Mouse (Mus musculus) Muller cell, postnatal 12 days (primary cell): ENCODE results near the gene Fscn3.

ENCODE experiments used
- DNase-seq: peaks from one replicate; pipeline ENCODE4 v3.0.0-alpha.2; 2015; ENCODE audit errors: inconsistent ontology term

The Fscn3 gene

GRCm38 (mm10) chr6:28425019-28425418, 2.6 kb upstream of the Fscn3 start:
- DNase-seq = no peak

DNA sequence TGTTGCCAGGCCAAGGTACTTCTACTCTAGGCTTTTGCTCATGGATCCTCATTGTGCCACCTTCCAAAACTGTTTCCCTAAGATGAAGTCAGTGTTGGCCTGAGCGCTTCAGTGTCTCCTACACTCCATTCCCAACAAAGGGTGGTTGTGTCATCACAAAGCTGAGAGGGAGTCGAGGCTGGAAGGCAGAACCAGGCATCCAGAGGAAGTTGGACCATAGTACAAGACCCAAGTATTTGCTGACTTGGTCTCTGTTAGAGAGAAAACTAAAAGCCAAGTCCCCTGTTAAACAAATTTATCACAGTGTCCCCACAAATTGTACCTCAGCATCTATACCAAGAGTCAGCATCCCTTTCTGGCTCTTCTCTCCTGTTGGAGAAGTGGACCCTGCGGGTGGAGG, 701 bp downstream of the Fscn3 start, which contains the start of gene Gcc1:
TSS of gene Gcc1 (minus strand) at position 101 of the 400 bp plus-strand sequence.
- no peak for DNase-seq

DNA sequence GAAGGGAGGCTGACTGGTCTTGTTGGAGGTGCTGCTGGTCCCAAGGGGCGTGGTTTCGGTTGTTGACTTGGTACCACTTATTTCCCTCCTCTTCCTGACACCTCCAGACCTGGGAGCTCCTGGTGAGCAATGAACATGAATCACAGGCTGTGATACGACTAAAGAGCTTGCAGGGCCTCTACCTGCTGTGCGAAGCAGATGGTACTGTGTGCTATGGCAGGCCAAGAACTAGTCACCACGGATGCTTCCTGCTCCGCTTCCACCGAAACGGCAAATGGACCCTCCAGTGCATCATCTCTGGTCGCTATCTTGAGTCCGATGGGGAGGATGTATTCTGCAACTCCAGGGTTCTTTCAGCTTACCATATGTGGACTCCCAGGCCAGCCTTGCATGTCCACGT, 2.3 kb downstream of the Fscn3 start:
- DNase-seq = no peak

DNA sequence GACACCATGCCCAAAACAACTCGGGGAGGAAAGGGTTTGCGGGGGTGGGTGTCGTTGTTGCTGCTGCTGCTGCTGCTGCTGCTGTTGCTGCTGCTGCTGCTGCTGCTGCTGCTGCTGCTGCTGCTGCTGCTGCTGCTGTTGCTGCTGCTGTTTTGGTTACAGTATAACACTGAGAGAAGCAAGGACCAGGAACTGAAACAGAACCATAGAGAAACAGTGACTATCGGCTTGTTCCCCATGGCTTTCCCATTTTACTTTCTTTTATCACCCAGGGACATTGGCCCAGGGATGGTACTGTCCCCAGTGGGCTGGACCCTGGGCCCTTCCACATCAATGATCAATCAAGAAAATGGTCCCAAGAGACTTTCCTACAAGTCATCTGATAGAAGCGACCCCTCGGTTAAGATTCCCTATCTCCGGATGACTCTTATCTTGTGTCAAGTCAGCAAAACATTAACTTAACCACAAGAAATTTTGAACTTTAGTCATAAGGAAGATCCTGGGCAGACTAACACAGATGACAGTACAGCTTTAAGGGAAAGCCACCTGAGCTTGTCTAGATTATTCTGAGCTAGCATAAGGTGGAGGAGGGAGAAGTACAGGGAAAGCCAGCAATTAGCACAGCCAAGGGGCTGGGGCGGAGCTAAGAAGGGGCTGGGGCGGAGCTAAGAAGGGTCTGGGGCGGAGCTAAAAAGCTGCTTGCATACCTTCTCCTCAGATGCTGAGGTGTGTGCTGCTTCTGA, 3.4 kb downstream of the Fscn3 start:
- no peak for DNase-seq

- no peak for DNase-seq
Measured at GRCm38 (mm10) chr6:28431538-28431855, 3.9 kb downstream of the Fscn3 start.

DNA sequence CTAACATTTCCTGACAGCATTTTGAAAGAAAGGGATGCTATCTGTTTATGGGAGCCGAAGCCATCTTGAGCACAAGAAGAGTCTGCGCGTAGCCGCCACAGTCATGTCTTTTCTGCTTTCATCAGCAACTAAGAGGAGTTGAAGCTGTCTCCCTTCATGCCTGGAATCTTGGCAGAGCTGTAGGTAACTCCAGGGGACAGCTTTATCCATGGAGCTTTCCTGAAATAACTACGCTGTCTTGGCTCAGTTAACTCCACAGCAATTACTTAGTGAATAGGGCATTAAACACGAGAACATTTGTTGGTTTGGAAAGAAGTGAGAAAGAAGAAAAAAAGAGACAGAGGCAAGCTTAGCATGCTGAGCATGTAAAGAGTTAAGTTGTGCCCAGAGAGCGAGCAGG, 20.3 kb downstream of the Fscn3 start:
- DNase-seq = no peak

GRCm38 (mm10) chr6:28449253-28449652, 21.7 kb downstream of the Fscn3 start, which contains the start of gene Pax4:
TSS of gene Pax4 (minus strand) at chr6:28449353.
- no peak for DNase-seq

DNA sequence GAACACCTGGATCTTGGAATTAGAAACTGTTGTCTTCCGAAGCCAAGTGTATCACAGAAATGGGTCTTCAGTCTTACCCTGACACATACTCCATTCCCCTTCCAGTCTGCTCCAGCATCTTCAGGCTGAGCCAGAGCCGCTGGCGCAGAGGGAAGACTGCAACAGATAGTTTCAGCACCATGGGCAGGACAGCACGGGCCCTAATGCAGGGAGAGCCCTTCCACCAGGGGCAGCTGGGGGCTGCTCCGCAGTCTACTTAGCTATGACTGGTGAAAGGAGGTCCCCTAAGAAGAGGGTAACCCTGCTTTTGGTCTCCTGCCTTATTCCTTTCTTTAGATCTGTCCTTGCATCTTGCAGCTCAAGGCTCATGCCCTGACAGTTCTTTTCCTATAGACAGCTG, 22.9 kb downstream of the Fscn3 start:
- DNase-seq = no peak

GRCm38 (mm10) chr6:28450977-28451376, 23.4 kb downstream of the Fscn3 start:
- no peak for DNase-seq

- no peak for DNase-seq
Measured at GRCm38 (mm10) chr6:28459221-28459668, 31.7 kb downstream of the Fscn3 start.

DNA sequence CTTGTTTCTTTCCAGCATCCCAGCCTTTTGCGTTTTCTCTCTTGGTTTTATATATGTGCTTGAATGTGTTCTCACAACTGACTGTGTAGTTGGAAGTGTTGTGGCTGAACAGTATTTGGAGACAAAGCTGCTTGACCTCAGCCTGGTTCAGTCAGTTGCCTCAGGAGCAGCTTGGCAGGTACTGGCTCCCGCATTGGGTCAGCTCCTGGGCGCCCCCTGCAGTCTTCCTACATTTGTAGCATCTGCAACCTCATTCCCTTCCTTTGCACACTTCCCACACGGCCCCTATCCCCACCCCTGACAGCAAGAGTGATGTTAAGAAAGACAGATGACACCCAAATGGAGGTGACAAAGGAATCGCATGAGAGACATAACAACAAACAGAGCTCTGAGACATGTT, 32.9 kb downstream of the Fscn3 start:
- no peak for DNase-seq

GRCm38 (mm10) chr6:28464630-28465029, 37.0 kb downstream of the Fscn3 start:
- no peak for DNase-seq

DNA sequence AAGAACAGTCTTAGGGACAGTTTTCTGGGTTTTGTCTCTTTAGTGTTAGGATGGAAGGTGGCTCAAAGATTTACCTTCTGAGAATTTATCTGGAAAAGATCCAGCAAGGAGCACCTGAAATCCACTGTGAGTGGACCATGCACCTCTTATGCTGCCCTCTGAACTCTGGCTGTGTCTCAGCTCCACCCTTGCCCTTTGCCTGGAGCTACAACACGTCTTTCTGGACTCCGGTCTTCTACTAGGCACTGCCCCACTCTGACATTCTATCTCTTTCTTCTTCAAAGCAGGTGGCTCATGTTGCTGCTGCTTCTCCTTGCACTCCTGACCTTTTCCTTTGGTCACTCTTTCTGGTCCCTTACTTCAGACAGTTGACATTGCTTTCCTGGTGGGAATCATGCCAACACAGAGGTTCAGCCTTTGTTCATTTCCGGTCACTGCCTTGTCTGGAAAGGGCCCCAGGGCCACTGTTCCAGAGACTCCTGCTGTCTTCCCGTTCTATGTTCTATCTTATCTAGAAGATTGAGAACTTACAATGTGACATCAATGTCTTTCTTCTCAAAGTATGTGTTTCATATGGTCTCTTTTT, 42.5 kb downstream of the Fscn3 start:
- no peak for DNase-seq

DNA sequence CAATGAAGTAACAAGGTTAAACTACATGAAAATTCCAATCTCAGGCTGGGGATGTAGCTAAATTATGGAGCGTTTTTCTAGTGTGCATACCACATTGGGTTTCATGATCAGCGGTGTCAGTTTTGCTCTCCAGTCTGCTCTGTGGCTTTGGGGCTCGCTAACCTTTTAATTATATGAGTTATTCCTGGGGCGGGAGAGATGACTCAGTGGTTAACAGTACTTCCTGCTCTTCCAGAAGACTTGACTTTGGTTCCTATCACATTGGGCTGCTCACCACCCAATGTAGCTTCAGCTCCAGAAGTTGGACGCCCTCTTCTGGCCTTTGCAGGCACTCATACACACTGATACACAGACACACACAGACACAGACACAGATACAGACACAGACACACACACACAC, 43.0 kb downstream of the Fscn3 start:
- no peak for DNase-seq

DNA sequence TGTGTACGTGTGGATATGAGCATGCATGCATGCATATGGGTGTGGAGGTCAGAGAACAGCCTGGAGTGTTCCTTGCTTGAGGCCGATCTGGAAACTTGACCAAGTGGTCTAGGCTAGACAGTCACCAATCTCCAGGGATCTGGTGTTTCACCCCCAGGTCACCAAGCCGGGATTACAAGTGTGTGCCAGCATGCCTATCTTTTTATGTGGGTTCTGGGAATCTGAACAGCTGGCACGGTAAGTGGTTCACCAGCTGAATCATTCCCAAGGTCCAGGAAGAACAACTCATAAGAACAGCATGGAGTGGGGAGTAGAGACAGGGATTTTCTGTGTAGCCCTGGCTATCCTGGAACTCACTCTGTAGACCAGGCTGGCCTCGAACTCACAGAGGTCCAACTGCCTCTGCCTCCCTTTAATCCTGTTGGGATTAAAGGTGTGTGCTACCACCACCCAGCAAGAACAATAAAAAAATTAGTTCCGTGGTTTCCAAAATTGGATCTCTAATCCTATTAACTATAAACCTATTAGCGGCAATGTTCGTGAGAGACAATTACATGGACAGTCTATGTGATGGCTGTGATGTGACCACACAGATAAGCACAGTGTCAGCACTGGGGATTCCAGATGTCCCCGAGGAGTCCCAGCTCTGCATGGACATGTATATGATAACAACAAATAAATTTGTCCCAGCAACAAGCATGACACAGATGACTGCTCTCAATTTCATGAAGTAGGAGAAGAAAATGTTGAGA, 43.9 kb downstream of the Fscn3 start:
- no peak for DNase-seq

DNA sequence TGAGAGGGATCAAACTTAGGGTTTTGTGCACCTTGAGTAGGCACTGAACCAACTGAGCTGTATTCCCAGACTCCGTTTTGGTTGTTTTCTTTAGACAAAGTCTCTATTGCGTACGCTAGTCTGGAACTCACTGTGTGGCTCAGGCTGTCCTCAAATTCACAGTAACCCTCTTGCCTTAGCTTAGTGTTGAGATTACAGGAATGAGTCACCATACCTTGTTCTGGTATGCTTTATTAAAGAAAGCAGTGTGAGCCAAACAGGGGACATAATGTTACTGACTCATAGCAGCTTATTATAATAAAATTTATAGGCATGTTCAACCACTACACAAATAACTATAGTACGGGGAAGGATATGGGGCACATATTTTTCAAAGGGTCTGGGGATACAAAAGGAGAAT, 46.6 kb downstream of the Fscn3 start:
- DNase-seq = no peak

- no peak for DNase-seq
Measured at GRCm38 (mm10) chr6:28474839-28475238, 47.2 kb downstream of the Fscn3 start, which contains the start of gene Snd1. TSS of gene Snd1 (plus strand) at chr6:28475139.

DNA sequence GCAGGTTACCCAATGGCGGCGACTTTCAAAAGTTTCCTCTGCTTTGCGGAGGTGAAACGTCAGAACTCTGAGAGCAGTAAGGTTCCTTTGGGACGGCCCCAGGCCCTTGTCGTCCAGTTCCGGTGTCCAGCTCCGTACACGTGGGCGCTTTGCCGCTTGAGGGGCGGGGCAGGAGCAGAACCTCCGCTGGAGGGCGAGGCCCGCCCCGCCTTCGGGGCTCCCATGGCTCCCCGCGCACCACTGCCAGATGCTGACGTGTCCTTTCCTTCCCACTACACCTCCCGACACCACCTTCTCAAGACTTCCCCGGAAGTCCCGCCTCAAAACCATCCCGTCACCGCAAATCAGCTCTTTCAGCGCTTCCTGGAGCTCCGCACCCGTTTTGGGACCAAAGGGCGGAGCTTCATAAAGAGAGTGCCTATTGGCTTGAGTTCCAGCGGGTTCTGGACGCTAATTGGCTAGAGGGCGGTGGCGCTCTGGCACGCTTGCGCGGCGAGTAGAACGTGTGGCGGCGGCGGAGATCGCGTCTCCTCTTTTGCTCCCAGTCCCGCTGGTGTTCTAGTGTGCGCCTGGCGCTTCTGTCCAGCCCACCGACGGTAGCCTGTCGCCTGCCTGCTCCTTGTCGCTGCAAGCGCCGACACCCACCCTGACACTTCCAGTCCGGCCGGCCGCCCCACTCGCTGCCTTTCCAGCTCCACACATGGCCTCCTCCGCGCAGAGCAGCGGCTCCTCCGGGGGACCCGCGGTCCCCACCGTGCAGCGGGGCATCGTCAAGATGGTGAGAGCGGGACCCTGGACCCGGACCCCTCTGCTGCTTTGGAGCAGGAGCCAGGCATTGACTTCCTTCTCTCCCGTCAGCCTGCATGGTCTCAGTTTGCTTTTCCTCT, 52.5 kb downstream of the Fscn3 start:
- DNase-seq = peak; percentile 99

GRCm38 (mm10) chr6:28480752-28481492, 53.3 kb downstream of the Fscn3 start:
- no peak for DNase-seq

- DNase-seq = peak; percentile 26
Measured at GRCm38 (mm10) chr6:28482711-28483315, 55.2 kb downstream of the Fscn3 start.

DNA sequence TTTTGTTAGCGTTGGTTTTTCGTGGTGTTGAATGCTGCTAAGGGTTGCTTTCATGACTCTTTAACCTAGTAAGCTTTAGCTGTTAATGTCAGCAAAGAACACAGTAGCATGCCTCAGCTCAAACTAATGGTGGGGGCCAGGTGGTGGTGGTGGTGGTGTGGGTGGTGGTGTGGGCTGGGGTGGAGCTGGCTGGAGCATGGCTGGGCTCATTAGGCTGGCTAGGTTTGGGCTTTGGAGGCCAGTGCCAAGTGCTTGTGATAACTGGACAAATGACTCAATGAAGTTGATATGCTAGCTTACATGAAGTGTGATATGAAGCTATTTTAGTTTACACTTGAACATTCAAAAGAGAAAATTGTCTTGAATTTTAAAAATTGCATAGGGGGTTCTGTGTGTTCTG, 58.4 kb downstream of the Fscn3 start:
- DNase-seq = no peak
